Mouse (Mus musculus) forebrain, embryonic 13.5 days (tissue): ENCODE results near the gene Tspan10. TPM values are rescaled to one million over a fixed set of nuclear protein-coding genes. Genes with fewer than 3 reads are reported as not detected.

Experiments used
- ATAC-seq: fragments of 200-750 bp; cut with Nextera tagmentation; 2 replicates; pipeline ENCODE4 v1.8.0; 2017
- H3K27ac ChIP-seq: fragments of 300-500 bp; sonication (generic); 2 replicates; pipeline ENCODE4 v1.5.1; 2015; ENCODE audit warnings: inconsistent platforms, mild to moderate bottlenecking, moderate library complexity
- H3K27me3 ChIP-seq: fragments of 300-500 bp; sonication (generic); 2 replicates; pipeline ENCODE4 v1.6.1; 2015; ENCODE audit warnings: mild to moderate bottlenecking, inconsistent platforms
- H3K36me3 ChIP-seq: fragments of 300-500 bp; sonication (generic); 2 replicates; pipeline ENCODE4 v1.6.1; 2015; ENCODE audit warnings: mild to moderate bottlenecking, inconsistent platforms; ENCODE audit not compliant: poor library complexity, severe bottlenecking
- H3K4me1 ChIP-seq: fragments of 300-500 bp; sonication (generic); 2 replicates; pipeline ENCODE4 v1.6.1; 2015; ENCODE audit warnings: inconsistent platforms
- H3K4me2 ChIP-seq: fragments of 300-500 bp; sonication (generic); 2 replicates; pipeline ENCODE4 v1.6.1; 2015; ENCODE audit warnings: inconsistent platforms, mild to moderate bottlenecking, moderate library complexity
- H3K4me3 ChIP-seq: fragments of 300-500 bp; sonication (generic); 2 replicates; pipeline ENCODE4 v1.5.1; 2015; ENCODE audit warnings: mild to moderate bottlenecking, inconsistent platforms
- H3K9ac ChIP-seq: fragments of 300-500 bp; sonication (generic); 2 replicates; pipeline ENCODE4 v1.6.1; 2015; ENCODE audit warnings: mild to moderate bottlenecking, inconsistent platforms
- H3K9me3 ChIP-seq: fragments of 300-500 bp; sonication (generic); replicated peaks from 2 replicates; pipeline ENCODE4 v1.6.1; 2016; ENCODE audit warnings: inconsistent platforms
- WGBS: fragments of 180-500 bp; shearing (Covaris S2); methylation state at CpG from one replicate; pipeline ENCODE4 v1.1.7; 2015; 5-methylcytosine and 5-hydroxymethylcytosine counted together
- polyA plus RNA-seq: library from polyadenylated mRNA; unstranded; fragments of >200 nt; fragmentation: Nextera tagmentation; extraction: Ambion mirVana; gene quantifications from 2 replicates; pipeline ENCODE4 v1.2.1, GENCODE M21; 2015

Gene Tspan10
- polyA plus RNA-seq, 1 experiment from 2014 or later: not detected

DNA sequence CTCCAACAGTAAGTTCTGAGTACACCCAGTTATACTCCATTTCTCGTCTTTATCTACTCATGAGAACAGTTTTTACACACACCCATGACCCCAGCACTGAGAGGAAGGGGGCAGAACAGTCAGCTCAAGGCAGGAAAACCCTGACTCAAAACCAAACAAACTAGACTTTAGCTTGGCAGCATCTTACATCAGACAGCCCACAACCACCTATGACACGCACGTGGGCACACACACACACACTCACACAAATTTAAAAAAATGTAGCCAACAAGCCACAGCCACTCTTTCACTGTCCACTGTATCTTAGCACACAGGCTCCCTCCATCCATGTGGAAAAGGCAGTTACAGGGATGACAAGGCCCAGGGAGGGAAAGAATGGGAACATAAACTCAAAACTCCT, 15.7 kb upstream of the Tspan10 start:
- Histone ChIP-seq H3K9me3 (no peaks in the 10 kb centered on the region), H3K4me2 (no peak overlapping the region), H3K4me1 (no peaks in the 10 kb centered on the region), H3K27ac (no peak overlapping the region), H3K4me3 (no peak overlapping the region), H3K9ac (no peak overlapping the region), H3K27me3 (no peaks in the 10 kb centered on the region), H3K36me3 (peaks cover 83% of the 10 kb centered on the region)
- ATAC-seq: no peak
- 90% methylated on average over 3 of the region's 3 CpGs for WGBS

DNA sequence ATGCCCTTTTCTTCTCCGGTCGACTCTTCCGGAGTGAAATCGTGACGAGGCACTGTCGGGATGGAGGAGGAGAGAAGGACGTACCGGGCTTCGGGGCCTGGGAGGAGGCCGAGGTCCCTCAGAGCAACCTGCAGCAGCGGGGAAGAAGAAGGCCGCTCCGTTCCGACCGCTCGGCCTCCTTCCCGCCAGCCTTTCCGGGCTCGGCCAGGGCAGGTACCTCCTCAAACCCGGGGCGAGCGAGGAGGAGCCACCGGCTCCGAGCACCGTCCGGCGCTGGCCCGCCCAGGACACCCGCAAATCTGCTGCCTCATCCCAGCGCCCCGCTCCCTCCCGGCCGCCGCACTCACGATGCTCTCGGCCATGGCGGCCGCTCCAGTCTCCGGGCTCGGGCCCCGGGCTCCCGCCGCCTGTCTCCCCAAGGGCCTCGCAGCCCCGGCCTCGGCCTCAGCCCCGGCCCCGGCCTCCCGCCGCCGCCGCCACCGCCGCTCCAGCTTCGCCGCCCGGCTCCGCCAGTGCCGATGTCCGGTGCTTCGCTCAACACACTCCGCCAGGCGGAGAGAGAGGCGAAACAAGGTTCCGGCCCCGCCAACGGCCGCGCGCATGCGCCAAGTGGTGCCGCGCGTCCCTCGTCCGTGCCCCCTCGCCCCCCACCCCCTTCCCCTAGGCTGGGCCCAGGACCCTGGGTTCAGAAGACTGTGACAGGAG, 5.1 kb upstream of the Tspan10 start, which contains the start of gene Nploc4:
Nploc4 (minus strand) TSS at position 557 of the 705 bp plus-strand sequence.
- Histone ChIP-seq H3K4me2 (peak within 1 kb of the TSS; percentile 91), H3K27ac (peak within 1 kb of the TSS; percentile 78), H3K36me3 (peaks cover 28% of the 10 kb centered on the region), H3K4me1 (peaks cover 13% of the 10 kb centered on the region), H3K4me3 (peak within 1 kb of the TSS; percentile 98), H3K9ac (peak within 1 kb of the TSS; percentile 98), H3K9me3 (no peaks in the 10 kb centered on the region), H3K27me3 (no peaks in the 10 kb centered on the region)
- peak; percentile 92 for ATAC-seq
- WGBS: 0% methylated on average over 71 of the region's 77 CpGs

DNA sequence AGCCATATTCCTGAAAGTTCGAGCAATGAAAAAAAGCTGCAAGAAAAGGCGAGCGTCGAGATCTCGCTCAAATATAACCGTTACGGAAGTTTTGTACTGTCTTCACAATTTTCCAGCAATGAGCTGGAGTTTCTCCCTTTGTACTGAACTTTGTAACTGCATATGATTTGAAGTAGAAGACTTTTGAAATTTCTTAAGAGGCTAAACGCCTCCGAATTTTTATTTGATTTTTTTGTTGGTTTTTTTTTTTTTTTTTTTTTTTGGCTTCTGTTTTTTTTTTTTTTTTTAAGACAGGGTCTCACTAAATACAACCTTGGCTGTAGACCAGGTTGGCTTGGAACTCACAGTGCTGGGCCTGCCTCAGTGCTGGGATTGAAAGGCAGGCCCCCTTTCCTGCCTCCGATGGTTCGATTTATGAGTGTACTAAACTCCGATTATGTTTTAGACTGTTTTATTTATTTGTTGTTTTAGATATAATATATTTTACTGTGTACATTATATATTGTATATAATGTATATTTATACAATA, 4.5 kb upstream of the Tspan10 start:
- Histone ChIP-seq H3K27me3 (no peaks in the 10 kb centered on the region), H3K9ac (peak overlapping the region; percentile 98), H3K27ac (no peak overlapping the region), H3K9me3 (no peaks in the 10 kb centered on the region), H3K36me3 (peaks cover 22% of the 10 kb centered on the region), H3K4me3 (peak overlapping the region; percentile 98), H3K4me2 (peak overlapping the region; percentile 91), H3K4me1 (peaks cover 13% of the 10 kb centered on the region)
- no peak for ATAC-seq
- WGBS: 31% methylated on average over 12 of the region's 12 CpGs

DNA sequence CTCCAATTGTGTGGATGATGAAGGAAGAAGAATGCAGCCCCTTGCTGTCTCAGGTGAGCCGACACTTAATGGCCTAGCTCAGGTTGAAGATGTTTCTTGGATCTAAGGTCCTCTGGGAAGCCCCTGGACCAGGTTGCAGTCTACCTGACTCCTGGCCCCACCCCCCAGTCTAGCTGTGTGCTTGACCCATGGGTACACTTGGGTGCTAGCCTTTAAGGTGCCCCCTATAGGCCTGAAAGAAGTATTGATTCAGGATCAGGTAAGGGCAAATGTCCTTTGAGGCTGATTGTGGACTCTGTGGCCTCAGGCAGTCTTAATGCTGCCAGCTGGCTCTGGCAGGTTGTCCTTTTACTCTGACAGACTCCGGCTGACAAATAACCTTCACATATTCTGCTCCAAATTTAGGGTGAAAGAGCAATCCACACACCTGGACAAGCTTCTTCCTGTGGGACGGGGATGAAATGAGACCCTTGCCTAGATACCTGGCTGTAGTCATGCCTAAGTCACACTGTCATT, 379 bp downstream of the Tspan10 start:
- no peak for ATAC-seq
- H3K4me3 ChIP-seq: no peak overlapping the region
- 87% methylated on average over 3 of the region's 3 CpGs for WGBS
- no peaks in the 10 kb centered on the region for H3K27me3 ChIP-seq
- H3K4me2 ChIP-seq: no peak overlapping the region
- no peak overlapping the region for H3K9ac ChIP-seq
- H3K27ac ChIP-seq: no peak overlapping the region
- no peaks in the 10 kb centered on the region for H3K9me3 ChIP-seq
- no peaks in the 10 kb centered on the region for H3K36me3 ChIP-seq
- H3K4me1 ChIP-seq: no peaks in the 10 kb centered on the region

DNA sequence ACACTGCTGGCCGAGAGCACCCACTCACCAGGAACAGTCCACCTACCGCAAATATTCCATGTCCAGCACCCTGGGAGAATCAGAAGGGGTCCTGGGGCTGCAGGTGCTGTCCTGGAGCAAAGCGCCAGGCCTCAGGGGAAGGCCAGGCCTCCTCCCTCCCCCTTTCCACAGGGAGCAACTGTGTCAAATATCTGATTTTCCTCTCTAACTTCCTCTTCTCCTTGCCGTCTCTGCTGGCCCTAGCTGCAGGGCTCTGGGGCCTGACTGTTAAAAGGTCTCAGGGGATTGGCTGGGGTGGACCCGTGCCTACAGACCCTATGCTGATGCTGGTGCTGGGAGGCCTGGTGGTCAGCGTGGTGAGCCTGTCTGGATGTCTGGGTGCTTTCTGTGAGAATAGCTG, 1.7 kb downstream of the Tspan10 start:
- Histone ChIP-seq H3K4me2 (no peak overlapping the region), H3K4me3 (no peak overlapping the region), H3K9ac (no peak overlapping the region), H3K4me1 (no peaks in the 10 kb centered on the region), H3K27me3 (no peaks in the 10 kb centered on the region), H3K27ac (no peak overlapping the region), H3K36me3 (no peaks in the 10 kb centered on the region), H3K9me3 (no peaks in the 10 kb centered on the region)
- ATAC-seq: no peak
- 79% methylated on average over 6 of the region's 6 CpGs for WGBS

DNA sequence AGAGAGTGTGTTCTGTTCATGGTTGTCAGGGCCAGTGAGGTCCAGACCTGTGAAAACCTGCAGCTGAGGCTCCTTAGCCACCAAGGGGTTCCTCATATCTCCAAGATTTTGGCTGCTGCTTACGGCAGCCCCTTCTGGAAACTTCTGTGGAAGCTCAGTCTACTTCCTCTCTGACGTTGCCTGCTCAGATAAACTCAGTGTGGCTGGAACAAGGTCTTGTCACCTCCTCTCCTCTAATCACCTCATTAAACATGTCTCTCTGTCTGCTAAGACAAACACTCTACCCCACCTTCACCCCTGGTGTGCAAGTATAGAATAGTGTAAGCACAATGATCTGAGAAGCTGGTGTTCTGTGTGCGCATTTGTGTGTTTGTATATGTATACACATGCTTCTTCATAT, 3.0 kb downstream of the Tspan10 start:
- H3K27me3 ChIP-seq: no peaks in the 10 kb centered on the region
- H3K27ac ChIP-seq: no peak overlapping the region
- 82% methylated on average over 3 of the region's 3 CpGs for WGBS
- no peak overlapping the region for H3K9ac ChIP-seq
- H3K4me3 ChIP-seq: no peak overlapping the region
- H3K9me3 ChIP-seq: no peaks in the 10 kb centered on the region
- H3K4me2 ChIP-seq: no peak overlapping the region
- no peaks in the 10 kb centered on the region for H3K36me3 ChIP-seq
- no peaks in the 10 kb centered on the region for H3K4me1 ChIP-seq
- no peak for ATAC-seq

DNA sequence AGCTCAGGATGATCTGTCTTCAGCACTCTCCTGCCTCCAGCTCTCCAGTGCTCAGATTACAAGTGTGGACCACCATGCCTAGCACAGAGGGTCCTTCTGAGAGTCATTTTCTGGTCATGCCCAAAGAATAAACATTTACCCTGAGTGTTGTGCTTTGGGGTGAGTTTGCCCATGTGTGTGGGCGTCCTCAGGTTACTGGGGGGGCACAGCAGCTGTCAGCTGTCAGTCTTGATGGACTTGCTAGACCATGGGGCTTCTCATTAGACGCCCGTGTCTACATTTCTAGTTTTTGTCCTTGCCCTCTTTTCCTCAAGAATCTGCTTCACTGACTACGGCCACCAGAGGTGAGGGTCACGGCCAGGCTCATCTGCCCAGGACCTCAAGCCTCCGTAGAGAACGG, 4.7 kb downstream of the Tspan10 start:
- 84% methylated on average over 7 of the region's 7 CpGs for WGBS
- no peak overlapping the region for H3K9ac ChIP-seq
- H3K4me3 ChIP-seq: no peak overlapping the region
- H3K4me2 ChIP-seq: no peak overlapping the region
- H3K36me3 ChIP-seq: no peaks in the 10 kb centered on the region
- H3K27ac ChIP-seq: no peak overlapping the region
- no peaks in the 10 kb centered on the region for H3K9me3 ChIP-seq
- H3K4me1 ChIP-seq: no peaks in the 10 kb centered on the region
- no peak for ATAC-seq
- H3K27me3 ChIP-seq: no peaks in the 10 kb centered on the region

DNA sequence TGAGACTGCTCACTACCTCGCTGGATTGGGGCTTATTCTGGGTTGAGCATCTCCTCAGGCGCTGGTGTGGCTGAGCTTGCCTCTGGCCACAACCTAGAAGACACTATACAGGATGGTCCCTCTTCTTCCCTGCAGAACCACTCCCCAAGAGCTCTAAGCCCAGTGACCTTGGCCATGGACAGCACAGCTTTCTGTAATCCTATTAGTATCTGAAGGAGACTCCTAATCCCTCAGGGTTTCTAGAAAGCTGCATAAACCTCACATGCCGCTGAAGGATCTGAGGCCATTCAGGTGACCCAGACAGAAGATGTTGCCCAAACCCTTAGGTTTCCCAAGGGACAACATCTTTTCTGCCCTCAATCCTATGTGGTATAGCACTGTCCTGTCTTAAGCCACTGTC, 9.8 kb downstream of the Tspan10 start:
- Histone ChIP-seq H3K36me3 (no peaks in the 10 kb centered on the region), H3K27me3 (no peaks in the 10 kb centered on the region), H3K4me3 (no peak overlapping the region), H3K9me3 (no peaks in the 10 kb centered on the region), H3K27ac (no peak overlapping the region), H3K4me1 (peaks cover 6% of the 10 kb centered on the region), H3K4me2 (no peak overlapping the region), H3K9ac (no peak overlapping the region; the same call in 1 of the 2 replicates)
- ATAC-seq: no peak
- 59% methylated on average over 3 of the region's 3 CpGs for WGBS

DNA sequence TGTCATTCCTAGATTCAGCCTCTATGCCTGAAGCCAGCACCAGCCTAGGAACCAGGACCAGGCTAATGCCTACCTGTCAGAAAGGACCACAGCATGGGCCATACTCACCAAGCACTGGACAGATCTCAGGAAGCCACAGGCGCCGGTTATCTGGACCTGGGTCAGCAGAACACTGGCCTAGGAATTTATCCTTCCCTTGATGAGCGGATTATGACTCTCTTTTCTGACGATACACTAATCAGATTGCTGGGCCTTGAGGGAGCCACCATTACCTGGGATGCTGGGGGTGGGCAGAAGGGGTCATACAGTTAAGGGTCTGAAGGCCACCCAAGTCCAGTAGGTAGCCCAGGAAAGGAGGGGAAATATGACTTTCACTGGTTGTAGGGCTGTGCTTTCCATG, 10.9 kb downstream of the Tspan10 start, which contains the start of gene Pde6g:
Pde6g (minus strand) TSS at position 195 of the 400 bp plus-strand sequence.
- ATAC-seq: no peak
- no peak within 1 kb of the TSS for H3K4me3 ChIP-seq
- WGBS: 85% methylated on average over 4 of the region's 4 CpGs
- H3K4me2 ChIP-seq: no peak within 1 kb of the TSS
- H3K4me1 ChIP-seq: peaks cover 9% of the 10 kb centered on the region
- H3K9ac ChIP-seq: no peak within 1 kb of the TSS
- H3K27ac ChIP-seq: no peak within 1 kb of the TSS
- no peaks in the 10 kb centered on the region for H3K27me3 ChIP-seq
- H3K9me3 ChIP-seq: no peaks in the 10 kb centered on the region
- no peaks in the 10 kb centered on the region for H3K36me3 ChIP-seq

DNA sequence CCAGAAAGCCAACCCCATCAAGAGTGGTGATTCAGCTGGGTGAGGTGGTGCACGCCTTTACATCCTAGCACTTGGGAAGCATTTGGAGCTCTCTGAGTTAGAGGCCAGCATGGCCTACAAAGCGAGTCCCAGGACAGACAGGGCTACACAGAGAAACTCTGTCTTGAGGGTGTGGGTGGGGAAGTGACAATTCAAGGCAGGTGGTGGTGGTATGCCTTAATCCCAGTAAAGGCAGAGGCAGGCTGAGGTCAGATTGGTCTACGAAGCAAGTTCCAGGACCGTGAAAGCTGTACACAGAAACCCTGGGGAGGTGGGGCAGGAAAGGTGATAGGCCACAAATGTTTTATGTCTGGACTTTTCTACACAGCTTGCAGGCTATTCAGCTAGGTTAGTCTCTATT, 12.5 kb downstream of the Tspan10 start:
- Histone ChIP-seq H3K27ac (no peak overlapping the region), H3K4me1 (peaks cover 25% of the 10 kb centered on the region), H3K9ac (no peak overlapping the region), H3K4me3 (no peak overlapping the region), H3K27me3 (no peaks in the 10 kb centered on the region), H3K36me3 (peaks cover 9% of the 10 kb centered on the region), H3K4me2 (no peak overlapping the region), H3K9me3 (no peaks in the 10 kb centered on the region)
- no peak for ATAC-seq
- 95% methylated on average over 4 of the region's 4 CpGs for WGBS

DNA sequence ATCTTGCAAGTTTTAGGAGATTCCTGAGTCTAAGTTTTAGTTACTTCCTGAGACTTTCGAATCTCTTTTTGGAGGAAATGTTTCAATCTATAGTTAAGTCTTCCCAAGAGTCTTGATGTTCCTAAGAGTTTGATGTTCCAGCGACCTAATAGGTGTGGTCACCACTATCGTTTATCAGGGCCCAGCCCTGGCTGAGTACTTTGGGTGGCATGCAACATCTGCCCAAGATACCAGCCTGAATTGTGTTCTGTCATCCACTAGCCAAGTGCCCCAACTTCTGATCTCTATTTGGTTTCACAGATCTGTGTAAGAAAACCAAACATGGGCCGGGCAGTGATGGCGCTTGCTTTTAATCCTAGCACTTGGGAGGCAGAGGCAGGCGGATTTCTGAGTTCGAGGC, 13.0 kb downstream of the Tspan10 start:
- 96% methylated on average over 7 of the region's 7 CpGs for WGBS
- no peak overlapping the region for H3K4me3 ChIP-seq
- H3K27me3 ChIP-seq: no peaks in the 10 kb centered on the region
- no peaks in the 10 kb centered on the region for H3K9me3 ChIP-seq
- ATAC-seq: no peak
- H3K9ac ChIP-seq: no peak overlapping the region
- peaks cover 25% of the 10 kb centered on the region for H3K4me1 ChIP-seq
- no peak overlapping the region for H3K27ac ChIP-seq
- peaks cover 11% of the 10 kb centered on the region for H3K36me3 ChIP-seq
- no peak overlapping the region for H3K4me2 ChIP-seq

DNA sequence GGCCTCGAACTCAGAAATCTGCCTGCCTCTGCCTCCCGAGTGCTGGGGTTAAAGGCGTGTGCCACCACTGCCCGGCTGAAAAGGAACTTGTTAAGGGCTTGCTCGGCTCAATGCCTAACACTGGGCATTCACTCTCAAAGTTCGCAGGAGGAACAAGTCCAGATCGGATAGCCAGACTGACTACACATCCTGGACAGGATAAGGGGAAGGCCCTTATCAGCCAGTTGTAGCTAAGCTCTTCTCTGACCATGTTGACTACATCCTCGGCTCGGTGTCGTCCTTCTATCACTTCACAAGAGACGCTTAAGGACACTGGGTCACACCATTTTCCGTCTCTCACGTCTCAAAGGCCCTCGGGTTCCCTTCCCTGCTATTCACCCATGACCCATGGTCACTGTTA, 14.9 kb downstream of the Tspan10 start:
- Histone ChIP-seq H3K9me3 (no peaks in the 10 kb centered on the region), H3K27me3 (no peaks in the 10 kb centered on the region), H3K27ac (peak overlapping the region; percentile 62; the same call in 1 of the 2 replicates), H3K4me1 (peaks cover 25% of the 10 kb centered on the region), H3K4me3 (peak overlapping the region; percentile 90), H3K36me3 (peaks cover 30% of the 10 kb centered on the region), H3K9ac (peak overlapping the region; percentile 94), H3K4me2 (peak overlapping the region; percentile 93)
- WGBS: 31% methylated on average over 14 of the region's 14 CpGs
- peak; percentile 7; the same call in 1 of the 2 replicates for ATAC-seq
